ENCODE assay signal across 10 mouse cellular contexts in genomic region chr10:44599964-44600334, GRCm38 (mm10).
A peak's percentile ranks its signal among the peaks of the same experiment; 100 is the strongest.
DNase-seq lines count a peak whose midpoint lies in the region; ATAC-seq and TF ChIP-seq lines count a peak whose summit lies in the region.
"Had no signal": no experiment of that assay in that cellular context is flagged by ENCODE, and none has a peak within 500 bp of the region (broad histone marks: within the 10 kb centered on the region; RNA-seq: fewer than 3 reads in every experiment).

No protein-coding gene starts in this region.

- WGBS in hindbrain, embryonic 10.5 days: 54% methylated on average over 4 of the region's 4 CpGs
- WGBS in hindbrain, embryonic 13.5 days: 62% methylated on average over 4 of the region's 4 CpGs
- 4% methylated on average over 4 of the region's 4 CpGs for WGBS in bone marrow, adult 2 months
- whole genome bisulfite sequencing in limb, embryonic 12.5 days: 7% methylated on average over 4 of the region's 4 CpGs

- TF ChIP-seq CTCF in bone marrow, adult 2 months (IDR thresholded peaks at IDR 0.05; ENCODE audit: control insufficient read depth, insufficient read depth, low read length): no peak

- H3K27ac ChIP-seq in hindbrain, embryonic 10.5 days: 0 out of 2 replicates have a peak overlapping the region, but pooled peaks have one; percentile 17
- no peak overlapping the region for H3K27ac ChIP-seq in hindbrain, embryonic 13.5 days
- peak overlapping the region; percentile 42; the same call in 1 of the 2 replicates for H3K27ac ChIP-seq in bone marrow, adult 2 months (ENCODE audit: control insufficient read depth, insufficient read depth, low read depth, low read length, poor library complexity)
- H3K27ac ChIP-seq in limb, embryonic 12.5 days: peak overlapping the region; percentile 56; the same call in 1 of the 2 replicates

- no peak overlapping the region for H3K4me3 ChIP-seq in hindbrain, embryonic 10.5 days
- no peak overlapping the region for H3K4me3 ChIP-seq in hindbrain, embryonic 13.5 days
- H3K4me3 ChIP-seq in bone marrow, adult 2 months (replicated peaks; ENCODE audit: control insufficient read depth, low read depth, low read length): peak overlapping the region; percentile 47
- H3K4me3 ChIP-seq in limb, embryonic 12.5 days (replicated peaks): no peak overlapping the region

- no peaks in the 10 kb centered on the region for H3K36me3 ChIP-seq in hindbrain, embryonic 10.5 days
- no peaks in the 10 kb centered on the region for H3K36me3 ChIP-seq in hindbrain, embryonic 13.5 days
- no peaks in the 10 kb centered on the region for H3K36me3 ChIP-seq in limb, embryonic 12.5 days

- TF ChIP-seq POLR2A in bone marrow, adult 2 months (IDR thresholded peaks at IDR 0.05; ENCODE audit: borderline replicate concordance, control insufficient read depth, low read depth, low read length): no peak

- no peak for ATAC-seq in hindbrain, embryonic 13.5 days (ENCODE audit: low FRiP score)
- ATAC-seq in limb, embryonic 12.5 days (ENCODE audit: insufficient number of reproducible peaks, insufficient read depth, low FRiP score, low TSS enrichment, low read depth): no peak; the same call in 1 of the 2 replicates
- ATAC-seq in cerebellum, adult (ENCODE audit: insufficient number of reproducible peaks, low FRiP score, low TSS enrichment): no peak
- ATAC-seq: activated CD4-positive, CD25-positive, alpha-beta regulatory T cell, adult 4 months; CD4-positive, CD25-positive, alpha-beta regulatory T cell, adult 4 months had no signal

- no peaks in the 10 kb centered on the region for H3K9me3 ChIP-seq in hindbrain, embryonic 10.5 days
- H3K9me3 ChIP-seq in hindbrain, embryonic 13.5 days: no peaks in the 10 kb centered on the region
- H3K9me3 ChIP-seq in limb, embryonic 12.5 days: no peaks in the 10 kb centered on the region

- H3K27me3 ChIP-seq in hindbrain, embryonic 10.5 days (ENCODE audit: insufficient read depth, poor library complexity, severe bottlenecking): no peaks in the 10 kb centered on the region
- H3K27me3 ChIP-seq in hindbrain, embryonic 13.5 days: no peaks in the 10 kb centered on the region
- peaks cover 7% of the 10 kb centered on the region; the same call in 1 of the 2 replicates for H3K27me3 ChIP-seq in limb, embryonic 12.5 days

- no peak overlapping the region for H3K4me2 ChIP-seq in hindbrain, embryonic 13.5 days
- H3K4me2 ChIP-seq in limb, embryonic 12.5 days: peak overlapping the region; percentile 41

- DNase-seq in hindbrain, embryonic 10.5 days (ENCODE audit: low spot score): peak; percentile 37
- DNase-seq in fibroblast of lung, adult 2 months (ENCODE audit: low read depth): peak; percentile 38
- no peak for DNase-seq in thymus, postnatal 10 days (ENCODE audit: low spot score in 2 of 2)
- DNase-seq in thymus, postnatal 36 days: no peak

- H3K9ac ChIP-seq in hindbrain, embryonic 13.5 days: no peak overlapping the region
- H3K9ac ChIP-seq in limb, embryonic 12.5 days (replicated peaks): no peak overlapping the region

- H3K4me1 ChIP-seq in hindbrain, embryonic 10.5 days (replicated peaks): peaks cover 5% of the 10 kb centered on the region; the same call in 1 of the 2 replicates
- H3K4me1 ChIP-seq in hindbrain, embryonic 13.5 days (replicated peaks): 0 out of 2 replicates have a peak, but pooled peaks cover 2% of the 10 kb centered on the region
- peaks cover 3% of the 10 kb centered on the region for H3K4me1 ChIP-seq in bone marrow, adult 2 months (ENCODE audit: control insufficient read depth, insufficient read depth, low read length)
- peaks cover 22% of the 10 kb centered on the region for H3K4me1 ChIP-seq in limb, embryonic 12.5 days (replicated peaks)

Comparison
In these comparisons a context has a peak if more than half of its experiments do, and no peak if none do; other contexts are left out.
1. DNase-seq: peak in hindbrain, embryonic 10.5 days (single experiment) and fibroblast of lung, adult 2 months (single experiment); none in thymus, postnatal 10 days (0 of 2) and thymus, postnatal 36 days (0 of 2).